Mouse (Mus musculus) neural tube, embryonic 15.5 days (tissue): ENCODE results near the gene Qrfp. TPM values are rescaled to one million over a fixed set of nuclear protein-coding genes. Genes with fewer than 3 reads are reported as not detected.

ENCODE experiments used
- ATAC-seq: fragments of 200-750 bp; cut with Nextera tagmentation; 2 replicates; pipeline ENCODE4 v1.8.0; 2017; ENCODE audit warnings: mild to moderate bottlenecking, moderate TSS enrichment, moderate library complexity; ENCODE audit not compliant: low FRiP score
- H3K27ac ChIP-seq: fragments of 300-500 bp; sonication (generic); replicated peaks from 2 replicates; pipeline ENCODE4 v1.5.1; 2015; ENCODE audit warnings: mild to moderate bottlenecking, inconsistent platforms
- H3K27me3 ChIP-seq: fragments of 300-500 bp; sonication (generic); replicated peaks from 2 replicates; pipeline ENCODE4 v1.6.1; 2015; ENCODE audit warnings: inconsistent platforms
- H3K36me3 ChIP-seq: fragments of 300-500 bp; sonication (generic); 2 replicates; pipeline ENCODE4 v1.6.1; 2015; ENCODE audit warnings: inconsistent platforms
- H3K4me1 ChIP-seq: fragments of 300-500 bp; sonication (generic); 2 replicates; pipeline ENCODE4 v1.6.1; 2015; ENCODE audit warnings: inconsistent platforms
- H3K4me2 ChIP-seq: fragments of 300-500 bp; sonication (generic); 2 replicates; pipeline ENCODE4 v1.6.1; 2015; ENCODE audit warnings: inconsistent platforms, mild to moderate bottlenecking, moderate library complexity
- H3K4me3 ChIP-seq: fragments of 300-500 bp; sonication (generic); replicated peaks from 2 replicates; pipeline ENCODE4 v1.5.1; 2015; ENCODE audit warnings: mild to moderate bottlenecking, inconsistent platforms
- H3K9ac ChIP-seq: fragments of 300-500 bp; sonication (generic); replicated peaks from 2 replicates; pipeline ENCODE4 v1.6.1; 2015; ENCODE audit warnings: mild to moderate bottlenecking, inconsistent platforms
- H3K9me3 ChIP-seq: fragments of 300-500 bp; sonication (generic); replicated peaks from 2 replicates; pipeline ENCODE4 v1.6.1; 2016; ENCODE audit warnings: inconsistent platforms
- WGBS: fragments of 180-500 bp; shearing (Covaris S2); methylation state at CpG from one replicate; pipeline ENCODE4 v1.1.7; 2015; ENCODE audit warnings: mixed read lengths; 5-methylcytosine and 5-hydroxymethylcytosine counted together
- polyA plus RNA-seq: library from polyadenylated mRNA; unstranded; fragments of >200 nt; fragmentation: Nextera tagmentation; extraction: Ambion mirVana; gene quantifications from 2 replicates; pipeline ENCODE4 v1.2.1, GENCODE M21; 2015

Qrfp gene
- polyA plus RNA-seq, 1 experiment from 2014 or later, result not detected

GRCm38 (mm10) chr2:31836985-31837384, 26.6 kb upstream of the Qrfp start:
- WGBS, result 31% methylated on average over 6 of the region's 6 CpGs
- Histone ChIP-seq H3K27me3 (peaks cover 17% of the 10 kb centered on the region), H3K4me1 (peaks cover 21% of the 10 kb centered on the region), H3K9ac (no peak overlapping the region), H3K36me3 (no peaks in the 10 kb centered on the region), H3K4me3 (no peak overlapping the region), H3K27ac (no peak overlapping the region), H3K4me2 (no peak overlapping the region), H3K9me3 (no peaks in the 10 kb centered on the region)
- no peak for ATAC-seq

GRCm38 (mm10) chr2:31836091-31836490, 25.7 kb upstream of the Qrfp start:
- Histone ChIP-seq H3K4me1 (peaks cover 19% of the 10 kb centered on the region), H3K4me2 (no peak overlapping the region), H3K4me3 (no peak overlapping the region), H3K27ac (no peak overlapping the region), H3K27me3 (peaks cover 21% of the 10 kb centered on the region), H3K36me3 (no peaks in the 10 kb centered on the region), H3K9me3 (no peaks in the 10 kb centered on the region), H3K9ac (no peak overlapping the region)
- ATAC-seq, result 0 out of 2 replicates have a peak, but pooled peaks have one; percentile 4
- 47% methylated on average over 10 of the region's 10 CpGs for WGBS

GRCm38 (mm10) chr2:31828311-31828825, 18.0 kb upstream of the Qrfp start:
- 6% methylated on average over 4 of the region's 4 CpGs for WGBS
- ATAC-seq, result no peak
- Histone ChIP-seq H3K9ac (no peak overlapping the region), H3K27me3 (peaks cover 4% of the 10 kb centered on the region; the same call in 1 of the 2 replicates), H3K27ac (peak overlapping the region; percentile 60), H3K4me3 (no peak overlapping the region), H3K4me1 (peaks cover 50% of the 10 kb centered on the region), H3K4me2 (peak overlapping the region; percentile 25; the same call in 1 of the 2 replicates), H3K36me3 (no peaks in the 10 kb centered on the region), H3K9me3 (no peaks in the 10 kb centered on the region)

- Histone ChIP-seq H3K9me3 (no peaks in the 10 kb centered on the region), H3K9ac (no peak overlapping the region), H3K4me3 (no peak overlapping the region), H3K27ac (peak overlapping the region; percentile 60), H3K4me2 (peak overlapping the region; percentile 25; the same call in 1 of the 2 replicates), H3K4me1 (peaks cover 55% of the 10 kb centered on the region), H3K27me3 (peaks cover 4% of the 10 kb centered on the region; the same call in 1 of the 2 replicates), H3K36me3 (no peaks in the 10 kb centered on the region)
- 0 out of 2 replicates have a peak, but pooled peaks have one; percentile 35 for ATAC-seq
- 19% methylated on average over 7 of the region's 7 CpGs for WGBS
Measured at GRCm38 (mm10) chr2:31827877-31828276, 17.5 kb upstream of the Qrfp start.

- Histone ChIP-seq H3K36me3 (no peaks in the 10 kb centered on the region), H3K9ac (no peak overlapping the region), H3K4me2 (no peak overlapping the region), H3K27me3 (no peaks in the 10 kb centered on the region), H3K9me3 (no peaks in the 10 kb centered on the region), H3K4me3 (no peak overlapping the region), H3K27ac (no peak overlapping the region), H3K4me1 (peaks cover 64% of the 10 kb centered on the region)
- no peak for ATAC-seq
- 88% methylated on average over 14 of the region's 14 CpGs for WGBS
Measured at GRCm38 (mm10) chr2:31826094-31827085, 16.0 kb upstream of the Qrfp start.

GRCm38 (mm10) chr2:31825469-31825911, 15.1 kb upstream of the Qrfp start:
- WGBS, result 75% methylated on average over 16 of the region's 16 CpGs
- Histone ChIP-seq H3K27me3 (no peaks in the 10 kb centered on the region), H3K4me3 (no peak overlapping the region), H3K4me2 (no peak overlapping the region), H3K9me3 (no peaks in the 10 kb centered on the region), H3K4me1 (peaks cover 64% of the 10 kb centered on the region), H3K36me3 (no peaks in the 10 kb centered on the region), H3K9ac (no peak overlapping the region), H3K27ac (no peak overlapping the region)
- no peak for ATAC-seq

GRCm38 (mm10) chr2:31823933-31824730, 13.8 kb upstream of the Qrfp start:
- no peak overlapping the region for H3K9ac ChIP-seq
- ATAC-seq, result no peak
- 60% methylated on average over 13 of the region's 15 CpGs for WGBS
- no peaks in the 10 kb centered on the region for H3K36me3 ChIP-seq
- H3K27ac ChIP-seq, result no peak overlapping the region
- H3K4me1 ChIP-seq, result peaks cover 56% of the 10 kb centered on the region
- H3K9me3 ChIP-seq, result no peaks in the 10 kb centered on the region
- H3K27me3 ChIP-seq, result no peaks in the 10 kb centered on the region
- H3K4me2 ChIP-seq, result no peak overlapping the region
- no peak overlapping the region for H3K4me3 ChIP-seq

- peak overlapping the region; percentile 2; the same call in 1 of the 2 replicates for H3K9ac ChIP-seq
- no peaks in the 10 kb centered on the region for H3K9me3 ChIP-seq
- no peaks in the 10 kb centered on the region for H3K27me3 ChIP-seq
- WGBS, result 9% methylated on average over 39 of the region's 39 CpGs
- H3K4me3 ChIP-seq, result peak overlapping the region; percentile 24
- H3K4me1 ChIP-seq, result peaks cover 42% of the 10 kb centered on the region
- H3K27ac ChIP-seq, result peak overlapping the region; percentile 10; the same call in 1 of the 2 replicates
- H3K36me3 ChIP-seq, result no peaks in the 10 kb centered on the region
- peak; percentile 60 for ATAC-seq
- peak overlapping the region; percentile 52 for H3K4me2 ChIP-seq
Measured at GRCm38 (mm10) chr2:31822524-31823371, 12.4 kb upstream of the Qrfp start.

- ATAC-seq, result no peak
- no peak overlapping the region for H3K9ac ChIP-seq
- no peak overlapping the region for H3K27ac ChIP-seq
- H3K9me3 ChIP-seq, result no peaks in the 10 kb centered on the region
- no peaks in the 10 kb centered on the region for H3K36me3 ChIP-seq
- WGBS, result 31% methylated on average over 5 of the region's 5 CpGs
- H3K4me2 ChIP-seq, result no peak overlapping the region
- no peak overlapping the region for H3K4me3 ChIP-seq
- H3K4me1 ChIP-seq, result peaks cover 3% of the 10 kb centered on the region
- H3K27me3 ChIP-seq, result no peaks in the 10 kb centered on the region; the same call in 1 of the 2 replicates
Measured at GRCm38 (mm10) chr2:31815367-31815766, 5.0 kb upstream of the Qrfp start.

GRCm38 (mm10) chr2:31814699-31815098, 4.3 kb upstream of the Qrfp start:
- Histone ChIP-seq H3K36me3 (no peaks in the 10 kb centered on the region), H3K4me3 (no peak overlapping the region), H3K9ac (no peak overlapping the region), H3K4me2 (no peak overlapping the region), H3K27ac (no peak overlapping the region), H3K4me1 (peaks cover 10% of the 10 kb centered on the region), H3K27me3 (no peaks in the 10 kb centered on the region; the same call in 1 of the 2 replicates), H3K9me3 (no peaks in the 10 kb centered on the region)
- 76% methylated on average over 7 of the region's 7 CpGs for WGBS
- no peak for ATAC-seq
